Mouse (Mus musculus) brain, embryonic 14.5 days (tissue): ENCODE data around the gene Mob3a.

Experiments used
- CTCF ChIP-seq: fragments of 200-500 bp; IDR thresholded peaks from 2 replicates; pipeline ENCODE4 v1.5.1; 2012; ENCODE audit warnings: inconsistent platforms, mild to moderate bottlenecking, moderate library complexity, borderline replicate concordance; ENCODE audit not compliant: insufficient read depth, insufficient read length; ENCODE audit errors: extremely low read depth
- POLR2A ChIP-seq: fragments of 200-500 bp; IDR thresholded peaks from 2 replicates; pipeline ENCODE4 v1.6.1; 2012; ENCODE audit warnings: mild to moderate bottlenecking, inconsistent platforms, borderline replicate concordance; ENCODE audit not compliant: poor library complexity, insufficient read depth, insufficient read length, severe bottlenecking; ENCODE audit errors: extremely low read depth

GRCm38 (mm10) chr10:80669737-80670485 is 31.9 kb downstream of the Mob3a start:
- TF ChIP-seq CTCF (no peak), POLR2A (no peak)
